Mouse (Mus musculus) megakaryocyte, embryonic 14.5 days (primary cell): ENCODE results near the gene Gm15517.

Experiments used
- FLI1 ChIP-seq: IDR thresholded peaks from 2 replicates; pipeline ENCODE4 v1.6.1; 2012; ENCODE audit warnings: low read length, inconsistent platforms, mixed read lengths
- GATA1 ChIP-seq: IDR thresholded peaks from 3 replicates; pipeline ENCODE4 v1.6.1; 2012; ENCODE audit warnings: mixed read lengths, low read length, inconsistent platforms, borderline replicate concordance

DNA sequence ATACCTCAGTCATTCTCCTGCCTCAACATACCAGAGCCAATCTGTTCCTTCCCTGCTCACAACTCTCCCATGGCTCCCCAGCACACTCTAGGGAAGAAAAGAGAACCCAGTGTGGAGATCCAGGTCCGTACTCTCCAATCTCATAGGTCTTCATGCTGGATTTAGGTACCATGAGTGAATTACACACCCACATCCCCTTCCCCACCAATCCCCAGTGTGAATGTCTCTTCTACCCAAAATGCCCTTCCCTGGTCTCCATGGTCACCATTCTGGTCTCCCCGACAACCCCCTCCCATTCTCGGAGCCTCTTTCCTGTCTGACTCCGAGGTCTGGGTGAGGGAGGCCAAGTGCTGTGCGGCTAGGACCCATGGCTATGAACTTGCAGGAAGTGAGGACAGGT, at the start of gene Gm15517:
- TF ChIP-seq GATA1 (no peak), FLI1 (no peak)
